Mouse (Mus musculus) MEL (cell line): ENCODE data around the gene 6330403K07Rik.

ENCODE experiments used
- CHD2 ChIP-seq: IDR thresholded peaks from 2 replicates; pipeline ENCODE4 v1.6.1; 2011; ENCODE audit warnings: low read length, improper control_type of control experiment
- CTCF ChIP-seq, 3 experiments: IDR thresholded peaks in 2 of 3; conservative IDR thresholded peaks in 1 of 3; 2 replicates each; pipeline ENCODE4 v1.5.1; 2011 to 2012; ENCODE audit warnings: low read length in 3 of 3, low read depth in 2 of 3, mild to moderate bottlenecking in 2 of 3, improper control_type of control experiment in 1 of 3, inconsistent platforms in 1 of 3, mixed read lengths in 1 of 3, moderate library complexity in 1 of 3; ENCODE audit not compliant: control insufficient read depth in 1 of 3, insufficient read depth in 1 of 3, poor library complexity in 1 of 3, severe bottlenecking in 1 of 3
- E2F4 ChIP-seq: IDR thresholded peaks from 2 replicates; pipeline ENCODE4 v1.6.1; 2011; ENCODE audit warnings: low read depth, low read length, improper control_type of control experiment, borderline replicate concordance
- EP300 ChIP-seq, 2 experiments: IDR thresholded peaks; 2 replicates each; pipeline ENCODE4 v1.6.1; 2011; ENCODE audit warnings: improper control_type of control experiment in 2 of 2, low read length in 2 of 2, low read depth in 1 of 2, mild to moderate bottlenecking in 1 of 2
- GATA1 ChIP-seq: IDR thresholded peaks from 2 replicates; pipeline ENCODE4 v1.6.1; 2011; ENCODE audit warnings: low read depth, low read length, improper control_type of control experiment
- HCFC1 ChIP-seq: IDR thresholded peaks from 2 replicates; pipeline ENCODE4 v1.6.1; 2012; ENCODE audit warnings: low read depth, mild to moderate bottlenecking, inconsistent platforms, low read length, improper control_type of control experiment, moderate library complexity
- KAT2A ChIP-seq: conservative IDR thresholded peaks from 2 replicates; pipeline ENCODE4 v1.6.1; 2012; ENCODE audit warnings: low read depth, low read length, improper control_type of control experiment, inconsistent platforms
- MAZ ChIP-seq: IDR thresholded peaks from 2 replicates; pipeline ENCODE4 v1.6.1; 2012; ENCODE audit warnings: low read depth, mild to moderate bottlenecking, inconsistent platforms, low read length, improper control_type of control experiment
- MXI1 ChIP-seq: IDR thresholded peaks from 2 replicates; pipeline ENCODE4 v1.6.1; 2011; ENCODE audit warnings: mild to moderate bottlenecking, low read depth, low read length, improper control_type of control experiment
- NELFE ChIP-seq: IDR thresholded peaks from 2 replicates; pipeline ENCODE4 v1.6.1; 2011; ENCODE audit warnings: low read depth, low read length, improper control_type of control experiment
- NRF1 ChIP-seq: IDR thresholded peaks from 2 replicates; pipeline ENCODE4 v1.6.1; 2014; ENCODE audit warnings: low read depth, mild to moderate bottlenecking, inconsistent platforms, low read length, improper control_type of control experiment, moderate library complexity; ENCODE audit not compliant: poor library complexity, insufficient read depth, severe bottlenecking
- POLR2AphosphoS2 ChIP-seq: IDR thresholded peaks from 2 replicates; pipeline ENCODE4 v1.6.1; 2011; ENCODE audit warnings: low read length, improper control_type of control experiment
- TCF12 ChIP-seq: IDR thresholded peaks from 2 replicates; pipeline ENCODE4 v1.6.1; 2014; ENCODE audit warnings: low read depth, mild to moderate bottlenecking, inconsistent platforms, low read length, improper control_type of control experiment, moderate library complexity
- ZKSCAN1 ChIP-seq: IDR thresholded peaks from 2 replicates; pipeline ENCODE4 v1.6.1; 2012; ENCODE audit warnings: low read depth, mild to moderate bottlenecking, inconsistent platforms, low read length, improper control_type of control experiment, moderate library complexity

DNA sequence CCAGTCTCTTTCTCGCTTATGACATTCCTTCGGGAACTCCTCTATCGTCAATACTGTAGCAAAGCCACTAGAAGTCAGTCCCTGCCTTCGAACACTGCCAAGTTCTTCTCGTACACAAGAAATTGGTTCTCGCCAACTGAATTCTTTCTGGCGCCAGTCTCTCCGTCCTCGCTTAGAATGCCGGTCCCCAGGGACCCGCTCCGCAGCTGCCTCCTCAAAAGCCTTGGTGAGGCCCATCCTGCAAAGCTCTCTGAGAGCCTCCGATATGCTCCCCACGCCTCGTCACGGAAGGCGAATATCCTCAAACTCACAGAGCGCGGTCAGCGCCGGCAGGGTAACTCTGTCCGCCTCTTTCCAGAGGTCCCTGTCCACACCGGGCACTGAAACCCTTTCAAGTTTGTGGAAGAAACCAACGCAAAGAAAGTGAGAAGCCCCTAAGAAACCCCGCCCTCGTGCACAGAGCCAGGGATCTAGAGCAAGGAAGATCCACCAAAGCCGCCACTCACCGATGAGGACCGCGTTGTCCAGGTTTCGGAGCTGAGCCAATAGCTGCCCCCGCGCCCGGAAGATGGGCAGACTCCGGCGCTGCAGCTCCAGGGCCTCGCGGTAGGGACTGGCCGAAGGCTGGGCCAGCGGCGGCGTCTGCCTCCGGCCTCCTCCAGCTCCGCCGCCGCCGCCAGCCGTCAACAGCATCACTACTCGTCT is 29.6 kb downstream of the 6330403K07Rik start:
- TF ChIP-seq NELFE (no peak), EP300 (IDR thresholded peaks at IDR 0.05; ENCODE audit: low read depth in 1 of 2, low read length in 2 of 2) (no peak), TCF12 (no peak), CTCF (IDR thresholded peaks at IDR 0.05 in 2 of 3, conservative IDR thresholded peaks at IDR 0.05 in 1 of 3; ENCODE audit: control insufficient read depth in 1 of 3, insufficient read depth in 1 of 3, low read depth in 2 of 3, low read length in 3 of 3, poor library complexity in 1 of 3, severe bottlenecking in 1 of 3) (no peak), CHD2 (no peak), MAZ (no peak), MXI1 (no peak), POLR2AphosphoS2 (no peak), E2F4 (no peak), ZKSCAN1 (no peak), HCFC1 (no peak), NRF1 (no peak), GATA1 (no peak), KAT2A (no peak)
